Mouse (Mus musculus): ENCODE data around the gene Tecpr1.
A peak's percentile ranks its signal among the peaks of the same experiment; 100 is the strongest.

DNA sequence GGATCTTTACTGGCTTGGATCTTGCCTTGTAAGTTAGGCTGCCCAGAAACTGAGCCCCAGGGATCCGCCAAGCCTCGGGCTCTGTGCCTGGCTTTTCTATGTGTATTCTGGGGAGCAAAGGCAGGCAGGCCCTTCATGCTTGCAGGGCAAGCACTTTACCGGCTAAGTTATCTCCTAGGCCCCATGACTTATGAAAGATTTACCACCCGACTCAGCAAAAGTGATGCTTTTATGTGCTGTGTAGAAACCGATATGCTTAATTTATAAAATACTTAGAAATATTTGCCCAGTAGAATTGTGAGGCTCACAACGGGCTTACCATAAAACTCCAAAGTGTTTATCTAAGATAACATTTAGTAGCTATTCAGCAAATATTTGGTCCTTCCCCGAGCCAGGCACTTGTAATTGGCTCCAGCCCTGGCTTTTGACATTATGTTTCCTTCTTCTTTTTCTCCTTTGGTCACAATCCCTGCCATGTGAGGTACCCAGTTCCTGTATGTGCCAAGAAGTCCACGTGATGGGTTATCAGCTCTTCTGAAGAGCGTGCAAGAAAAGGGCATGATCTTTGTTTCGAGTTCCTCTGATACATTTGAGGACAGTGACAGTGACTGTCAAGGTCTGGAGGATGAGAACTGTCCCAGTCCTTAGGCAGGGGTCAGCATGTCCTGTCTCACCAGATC lies 24.6 kb upstream of the Tecpr1 start:
- TF ChIP-seq CTCF (IDR thresholded peaks at IDR 0.05; ENCODE audit: low read depth) (no peak), EP300 (IDR thresholded peaks at IDR 0.05; ENCODE audit: low read depth) (0 out of 2 replicates have a peak, but pooled peaks have one; percentile 1)
